Mouse (Mus musculus) bone marrow, adult 2 months (tissue): ENCODE measurements around the gene Card19.

Experiments used
- CTCF ChIP-seq: fragments of 200-500 bp; IDR thresholded peaks from 2 replicates; pipeline ENCODE4 v1.5.1; 2011; ENCODE audit warnings: low read length, control low read depth; ENCODE audit not compliant: control insufficient read depth, insufficient read depth
- POLR2A ChIP-seq: fragments of 200-500 bp; IDR thresholded peaks from 2 replicates; pipeline ENCODE4 v1.6.1; 2011; ENCODE audit warnings: low read depth, mild to moderate bottlenecking, control low read depth, low read length, borderline replicate concordance; ENCODE audit not compliant: control insufficient read depth

- TF ChIP-seq CTCF: no peak
- TF ChIP-seq POLR2A: no peak
Measured at GRCm38 (mm10) chr13:49178839-49179585, 36.8 kb downstream of the Card19 start.
